Mouse (Mus musculus): ENCODE measurements around the gene Tfb2m. TPM values are rescaled to one million over a fixed set of nuclear protein-coding genes. Genes with fewer than 3 reads are reported as not detected.

Gene Tfb2m
- polyA plus RNA-seq, 2 experiments: 6.5 to 7.8 TPM

DNA sequence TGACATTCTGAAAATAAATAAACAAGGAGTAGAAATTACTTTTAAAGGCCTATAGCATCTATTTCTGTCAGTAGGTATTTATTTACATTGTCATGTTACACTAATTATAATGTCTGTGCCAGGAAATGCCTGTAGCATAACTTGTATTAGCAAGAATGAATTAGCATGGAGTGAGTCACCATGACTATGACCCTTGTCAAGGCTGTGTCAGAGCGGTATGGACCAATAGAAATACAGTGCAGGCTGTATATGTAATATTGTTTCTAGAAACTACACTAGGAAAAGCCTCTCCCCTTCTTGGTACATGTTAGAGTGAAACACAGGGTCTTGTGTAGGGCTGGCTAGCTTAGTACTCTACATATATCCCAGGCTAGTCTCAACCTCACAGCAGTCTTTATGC is 24.4 kb upstream of the Tfb2m start:
- Histone ChIP-seq H3K27ac (no peak overlapping the region), H3K27me3 (ENCODE audit: control insufficient read depth, insufficient read depth, low read length) (no peaks in the 10 kb centered on the region), H3K9me3 (ENCODE audit: control insufficient read depth, low read length) (no peaks in the 10 kb centered on the region), H3K4me2 (ENCODE audit: low read depth) (no peak overlapping the region), H3K4me1 (replicated peaks; ENCODE audit: control insufficient read depth in 2 of 2, insufficient read depth in 2 of 2, low read length in 1 of 2) (peaks cover 11 to 25% of the 10 kb centered on the region in 2 experiments), H3K9ac (replicated peaks) (no peak overlapping the region), H3K36me3 (replicated peaks; ENCODE audit: control insufficient read depth, insufficient read depth, low read depth) (no peaks in the 10 kb centered on the region), H3K4me3 (ENCODE audit: insufficient read depth in 1 of 2, low read depth in 2 of 2, low read length in 2 of 2) (no peak overlapping the region)
- DNase-seq (ENCODE audit: low read depth in 3 of 3, low spot score in 3 of 3): no peak
- ATAC-seq (ENCODE audit: insufficient read depth): peak; percentile 22; the same call in 1 of the 2 replicates
- TF ChIP-seq EP300 (IDR thresholded peaks at IDR 0.05; ENCODE audit: low read depth) (no peak), CTCF (IDR thresholded peaks at IDR 0.05; ENCODE audit: low read depth) (no peak)
- WGBS (ENCODE audit: insufficient replicate concordance): 83% methylated on average over 1 of the region's 1 CpGs

DNA sequence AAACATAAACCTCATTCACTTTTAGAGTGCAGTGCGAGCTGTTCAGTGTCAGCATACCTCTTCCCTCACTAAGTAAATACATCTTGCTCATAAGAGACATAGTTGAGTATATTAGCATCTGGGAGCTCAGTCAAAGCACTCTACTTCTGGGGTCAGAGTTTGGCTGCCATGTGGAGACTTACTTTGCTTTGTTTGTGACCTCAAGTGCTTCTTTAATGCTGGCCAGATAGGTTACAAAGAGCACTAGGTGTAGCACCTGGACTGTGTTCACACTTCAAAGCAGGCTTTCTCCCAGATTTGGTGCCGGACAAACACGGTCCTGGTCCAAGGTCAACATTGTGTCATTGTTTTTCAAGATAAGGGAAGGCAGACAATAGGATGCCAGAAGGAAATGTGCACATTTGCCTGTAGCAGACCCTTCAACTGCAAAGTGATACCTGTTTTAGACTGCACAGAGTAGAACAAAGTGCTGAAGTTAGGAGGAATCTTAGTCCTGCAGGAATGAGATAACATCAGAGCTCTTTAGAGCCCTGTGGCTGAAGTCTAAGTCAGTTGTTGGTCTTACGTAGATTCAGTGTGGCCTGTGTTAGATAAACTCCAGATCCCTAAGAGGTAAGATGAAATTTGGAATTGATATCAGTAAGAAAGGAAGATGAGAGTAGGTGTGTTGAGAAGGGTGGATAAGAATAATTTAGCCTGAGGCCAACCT is 22.8 kb upstream of the Tfb2m start:
- no peaks in the 10 kb centered on the region for H3K27me3 ChIP-seq (ENCODE audit: control insufficient read depth, insufficient read depth, low read length)
- H3K9me3 ChIP-seq (ENCODE audit: control insufficient read depth, low read length): no peaks in the 10 kb centered on the region
- no peak overlapping the region for H3K9ac ChIP-seq (replicated peaks)
- peaks cover 11 to 21% of the 10 kb centered on the region in 2 experiments for H3K4me1 ChIP-seq (replicated peaks; ENCODE audit: control insufficient read depth in 2 of 2, insufficient read depth in 2 of 2, low read length in 1 of 2)
- H3K36me3 ChIP-seq (replicated peaks; ENCODE audit: control insufficient read depth, insufficient read depth, low read depth): no peaks in the 10 kb centered on the region
- no peak overlapping the region for H3K4me2 ChIP-seq (ENCODE audit: low read depth)
- no peak for DNase-seq (ENCODE audit: low read depth in 3 of 3, low spot score in 3 of 3)
- TF ChIP-seq EP300 (IDR thresholded peaks at IDR 0.05; ENCODE audit: low read depth) (0 out of 2 replicates have a peak, but pooled peaks have one; percentile 25), CTCF (IDR thresholded peaks at IDR 0.05; ENCODE audit: low read depth) (no peak)
- no peak overlapping the region for H3K27ac ChIP-seq
- WGBS (ENCODE audit: insufficient replicate concordance): 33% methylated on average over 4 of the region's 4 CpGs
- peak; percentile 51; the same call in 1 of the 2 replicates for ATAC-seq (ENCODE audit: insufficient read depth)
- no peak overlapping the region for H3K4me3 ChIP-seq (ENCODE audit: insufficient read depth in 1 of 2, low read depth in 2 of 2, low read length in 2 of 2)

DNA sequence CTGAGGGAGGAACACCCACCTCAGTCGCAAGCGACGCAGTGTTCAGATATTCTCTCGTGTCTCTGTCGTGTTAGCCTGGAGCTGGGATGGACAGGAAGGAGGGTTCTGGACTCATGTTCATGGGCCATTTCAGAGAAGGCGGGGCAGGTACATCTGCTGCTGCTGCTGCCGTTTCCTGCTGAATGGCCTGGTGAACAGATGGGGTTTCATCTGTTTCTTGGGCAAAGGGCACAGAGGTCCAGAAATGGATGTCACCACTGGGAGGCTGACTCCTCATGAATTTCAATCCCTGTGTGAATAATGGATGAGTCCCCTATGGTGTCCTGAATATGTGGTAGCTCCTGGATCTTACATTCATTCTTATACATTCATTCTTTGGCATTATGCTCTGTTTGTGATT is 21.5 kb upstream of the Tfb2m start:
- Histone ChIP-seq H3K36me3 (replicated peaks; ENCODE audit: control insufficient read depth, insufficient read depth, low read depth) (no peaks in the 10 kb centered on the region), H3K4me1 (replicated peaks; ENCODE audit: control insufficient read depth in 2 of 2, insufficient read depth in 2 of 2, low read length in 1 of 2) (peaks cover 11 to 18% of the 10 kb centered on the region in 2 experiments), H3K4me2 (ENCODE audit: low read depth) (no peak overlapping the region), H3K27me3 (ENCODE audit: control insufficient read depth, insufficient read depth, low read length) (no peaks in the 10 kb centered on the region), H3K4me3 (ENCODE audit: insufficient read depth in 1 of 2, low read depth in 2 of 2, low read length in 2 of 2) (no peak overlapping the region), H3K9ac (replicated peaks) (no peak overlapping the region), H3K27ac (no peak overlapping the region), H3K9me3 (ENCODE audit: control insufficient read depth, low read length) (no peaks in the 10 kb centered on the region)
- DNase-seq (ENCODE audit: low read depth in 3 of 3, low spot score in 3 of 3) (no peak), ATAC-seq (ENCODE audit: insufficient read depth) (no peak)
- no peak for TF ChIP-seq EP300 (IDR thresholded peaks at IDR 0.05; ENCODE audit: low read depth)
- TF ChIP-seq CTCF (IDR thresholded peaks at IDR 0.05; ENCODE audit: low read depth): no peak
- 78% methylated on average over 7 of the region's 7 CpGs for WGBS (ENCODE audit: insufficient replicate concordance)

DNA sequence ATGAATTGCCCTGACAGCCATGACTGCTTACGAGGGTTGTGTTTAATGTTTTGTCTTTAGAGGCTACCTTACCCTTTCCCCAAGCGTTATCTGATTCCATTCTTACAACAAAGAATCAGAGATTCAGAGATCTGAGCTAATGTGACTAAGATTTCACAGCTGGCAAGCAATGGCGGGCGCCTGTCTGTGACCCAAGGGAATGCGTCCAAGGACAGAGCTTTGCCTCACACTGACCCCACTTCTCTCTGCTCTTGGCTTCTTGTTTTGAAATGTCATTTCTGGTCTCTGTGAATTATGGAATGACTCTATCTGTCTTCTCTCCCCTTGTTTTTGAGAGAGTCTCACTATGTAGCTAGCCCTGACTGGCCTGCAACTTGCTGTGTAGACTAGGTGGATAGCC is 17.9 kb upstream of the Tfb2m start:
- Histone ChIP-seq H3K27ac (no peak overlapping the region), H3K4me1 (replicated peaks; ENCODE audit: control insufficient read depth in 2 of 2, insufficient read depth in 2 of 2, low read length in 1 of 2) (peaks cover 6 to 13% of the 10 kb centered on the region in 2 experiments), H3K9me3 (ENCODE audit: control insufficient read depth, low read length) (no peaks in the 10 kb centered on the region), H3K4me2 (ENCODE audit: low read depth) (no peak overlapping the region), H3K4me3 (ENCODE audit: insufficient read depth in 1 of 2, low read depth in 2 of 2, low read length in 2 of 2) (no peak overlapping the region), H3K9ac (replicated peaks) (no peak overlapping the region), H3K36me3 (replicated peaks; ENCODE audit: control insufficient read depth, insufficient read depth, low read depth) (no peaks in the 10 kb centered on the region), H3K27me3 (ENCODE audit: control insufficient read depth, insufficient read depth, low read length) (no peaks in the 10 kb centered on the region)
- TF ChIP-seq CTCF (IDR thresholded peaks at IDR 0.05; ENCODE audit: low read depth) (no peak), EP300 (IDR thresholded peaks at IDR 0.05; ENCODE audit: low read depth) (no peak)
- DNase-seq (ENCODE audit: low read depth in 3 of 3, low spot score in 3 of 3): no peak
- no peak for ATAC-seq (ENCODE audit: insufficient read depth)
- 86% methylated on average over 5 of the region's 5 CpGs for WGBS (ENCODE audit: insufficient replicate concordance)

DNA sequence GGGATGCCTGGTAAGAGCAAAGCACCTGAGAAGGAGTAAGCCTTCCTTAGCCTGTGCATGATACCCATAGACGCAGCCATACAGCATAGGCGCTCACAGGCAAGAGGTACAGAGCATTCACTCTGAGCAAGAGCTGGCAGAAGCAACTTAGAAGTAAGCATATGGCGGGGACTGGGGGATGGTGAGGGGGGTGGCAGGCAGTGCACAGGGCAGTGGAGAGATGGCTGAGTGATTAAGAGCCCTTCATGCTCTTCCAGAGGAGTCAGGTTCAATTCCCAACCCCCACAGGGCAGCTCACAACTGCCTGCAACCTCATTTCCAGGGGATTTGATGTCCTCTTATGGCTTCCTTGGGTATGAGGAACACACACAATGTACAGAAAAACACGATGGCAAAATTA is 17.1 kb upstream of the Tfb2m start:
- 76% methylated on average over 4 of the region's 4 CpGs for WGBS (ENCODE audit: insufficient replicate concordance)
- H3K4me3 ChIP-seq (ENCODE audit: insufficient read depth in 1 of 2, low read depth in 2 of 2, low read length in 2 of 2): no peak overlapping the region
- no peaks in the 10 kb centered on the region for H3K9me3 ChIP-seq (ENCODE audit: control insufficient read depth, low read length)
- H3K27me3 ChIP-seq (ENCODE audit: control insufficient read depth, insufficient read depth, low read length): no peaks in the 10 kb centered on the region
- DNase-seq (ENCODE audit: low read depth in 3 of 3, low spot score in 3 of 3): no peak
- peaks cover 0 to 7% of the 10 kb centered on the region in 2 experiments; a peak in 2 of 4 replicates for H3K4me1 ChIP-seq (replicated peaks; ENCODE audit: control insufficient read depth in 2 of 2, insufficient read depth in 2 of 2, low read length in 1 of 2)
- no peak overlapping the region for H3K9ac ChIP-seq (replicated peaks)
- no peak for ATAC-seq (ENCODE audit: insufficient read depth)
- H3K36me3 ChIP-seq (replicated peaks; ENCODE audit: control insufficient read depth, insufficient read depth, low read depth): no peaks in the 10 kb centered on the region
- no peak for TF ChIP-seq EP300 (IDR thresholded peaks at IDR 0.05; ENCODE audit: low read depth)
- TF ChIP-seq CTCF (IDR thresholded peaks at IDR 0.05; ENCODE audit: low read depth): no peak
- no peak overlapping the region for H3K4me2 ChIP-seq (ENCODE audit: low read depth)
- H3K27ac ChIP-seq: no peak overlapping the region
